Mouse (Mus musculus) kidney, embryonic 16.5 days (tissue): Measurements from ENCODE around the gene Amfr. TPM values are rescaled to one million over a fixed set of nuclear protein-coding genes. Genes with fewer than 3 reads are reported as not detected.

Source experiments
- ATAC-seq: fragments of 200-750 bp; cut with Nextera tagmentation; 2 replicates; pipeline ENCODE4 v1.8.0; 2017; ENCODE audit warnings: moderate TSS enrichment; ENCODE audit not compliant: low FRiP score, low TSS enrichment
- H3K27ac ChIP-seq: fragments of 300-500 bp; sonication (generic); 2 replicates; pipeline ENCODE4 v1.5.1; 2014; ENCODE audit warnings: low read length
- H3K27me3 ChIP-seq: fragments of 300-500 bp; sonication (generic); 2 replicates; pipeline ENCODE4 v1.6.1; 2014; ENCODE audit warnings: low read length, control low read depth, mixed read lengths; ENCODE audit not compliant: insufficient read depth
- H3K36me3 ChIP-seq: fragments of 300-500 bp; sonication (generic); 2 replicates; pipeline ENCODE4 v1.6.1; 2014; ENCODE audit warnings: low read length, control low read depth, mixed read lengths; ENCODE audit not compliant: insufficient read depth
- H3K4me1 ChIP-seq: fragments of 300-500 bp; sonication (generic); 2 replicates; pipeline ENCODE4 v1.6.1; 2014; ENCODE audit warnings: low read length, control low read depth, mixed read lengths; ENCODE audit not compliant: insufficient read depth
- H3K4me2 ChIP-seq: fragments of 300-500 bp; sonication (generic); replicated peaks from 2 replicates; pipeline ENCODE4 v1.6.1; 2014; ENCODE audit warnings: low read depth, low read length
- H3K4me3 ChIP-seq: fragments of 300-500 bp; sonication (generic); 2 replicates; pipeline ENCODE4 v1.5.1; 2014; ENCODE audit warnings: mild to moderate bottlenecking, low read length
- H3K9ac ChIP-seq: fragments of 300-500 bp; sonication (generic); replicated peaks from 2 replicates; pipeline ENCODE4 v1.6.1; 2014; ENCODE audit warnings: low read length
- H3K9me3 ChIP-seq: fragments of 300-500 bp; sonication (generic); 2 replicates; pipeline ENCODE4 v1.6.1; 2016; ENCODE audit warnings: low read length, control low read depth
- WGBS: fragments of 180-500 bp; shearing (Covaris S2); extraction: QIAGEN DNeasy Blood & Tissue Kit; methylation state at CpG from one replicate; pipeline ENCODE4 v1.1.7; 2014; 5-methylcytosine and 5-hydroxymethylcytosine counted together
- polyA plus RNA-seq: library from polyadenylated mRNA; unstranded; fragments of >200 nt; fragmentation: Nextera tagmentation; extraction: Ambion mirVana; gene quantifications from 2 replicates; pipeline ENCODE4 v1.2.1, GENCODE M21; 2015

The Amfr gene
- polyA plus RNA-seq, 1 experiment from 2014 or later, result 45.5 TPM

DNA sequence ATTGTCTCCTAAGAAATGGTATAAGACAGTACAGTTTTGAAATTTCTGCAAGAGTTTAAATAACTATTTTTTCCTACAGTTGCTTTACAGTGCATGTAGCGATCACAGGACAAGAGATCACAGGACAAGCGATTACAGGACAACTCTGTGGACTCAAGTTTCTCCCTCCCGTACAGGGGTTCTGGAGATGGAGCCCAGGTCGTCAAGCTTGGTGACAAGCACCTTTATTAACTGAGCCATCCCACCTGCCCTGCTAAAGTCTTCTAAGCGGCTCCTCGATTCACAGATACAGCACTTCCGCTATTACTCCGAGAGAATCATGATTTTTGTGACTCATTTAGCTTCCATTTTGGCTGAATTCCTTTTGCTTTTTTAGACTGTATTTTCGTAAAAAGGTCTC is 17.1 kb upstream of the Amfr start:
- Histone ChIP-seq H3K36me3 (peaks cover 44% of the 10 kb centered on the region), H3K27ac (no peak overlapping the region), H3K9me3 (no peaks in the 10 kb centered on the region), H3K4me3 (no peak overlapping the region), H3K4me1 (peaks cover 7% of the 10 kb centered on the region; the same call in 1 of the 2 replicates), H3K27me3 (no peaks in the 10 kb centered on the region), H3K4me2 (no peak overlapping the region), H3K9ac (no peak overlapping the region)
- 84% methylated on average over 9 of the region's 9 CpGs for WGBS
- no peak for ATAC-seq

GRCm38 (mm10) chr8:94023916-94024315 is 11.3 kb upstream of the Amfr start:
- Histone ChIP-seq H3K36me3 (peaks cover 61% of the 10 kb centered on the region), H3K9me3 (no peaks in the 10 kb centered on the region), H3K27ac (no peak overlapping the region), H3K27me3 (no peaks in the 10 kb centered on the region), H3K4me2 (no peak overlapping the region), H3K4me1 (no peaks in the 10 kb centered on the region), H3K9ac (no peak overlapping the region), H3K4me3 (no peak overlapping the region)
- WGBS, result 95% methylated on average over 6 of the region's 6 CpGs
- no peak for ATAC-seq

GRCm38 (mm10) chr8:94013026-94013612 is 477 bp upstream of the Amfr start:
- ATAC-seq, result no peak
- Histone ChIP-seq H3K9ac (peak overlapping the region; percentile 96), H3K4me3 (peak overlapping the region; percentile 96), H3K27me3 (no peaks in the 10 kb centered on the region), H3K4me2 (peak overlapping the region; percentile 94), H3K9me3 (no peaks in the 10 kb centered on the region), H3K4me1 (peaks cover 31% of the 10 kb centered on the region), H3K27ac (peak overlapping the region; percentile 91), H3K36me3 (peaks cover under 1% of the 10 kb centered on the region; the same call in 1 of the 2 replicates)
- 29% methylated on average over 7 of the region's 7 CpGs for WGBS

GRCm38 (mm10) chr8:94011076-94012012 is 1.3 kb downstream of the Amfr start:
- Histone ChIP-seq H3K36me3 (0 out of 2 replicates have a peak, but pooled peaks cover 2% of the 10 kb centered on the region), H3K27ac (peak overlapping the region; percentile 91), H3K4me2 (peak overlapping the region; percentile 94), H3K9me3 (no peaks in the 10 kb centered on the region), H3K9ac (peak overlapping the region; percentile 96), H3K4me1 (peaks cover 31% of the 10 kb centered on the region), H3K27me3 (no peaks in the 10 kb centered on the region), H3K4me3 (peak overlapping the region; percentile 96)
- WGBS, result 3% methylated on average over 48 of the region's 48 CpGs
- no peak; the same call in 1 of the 2 replicates for ATAC-seq

DNA sequence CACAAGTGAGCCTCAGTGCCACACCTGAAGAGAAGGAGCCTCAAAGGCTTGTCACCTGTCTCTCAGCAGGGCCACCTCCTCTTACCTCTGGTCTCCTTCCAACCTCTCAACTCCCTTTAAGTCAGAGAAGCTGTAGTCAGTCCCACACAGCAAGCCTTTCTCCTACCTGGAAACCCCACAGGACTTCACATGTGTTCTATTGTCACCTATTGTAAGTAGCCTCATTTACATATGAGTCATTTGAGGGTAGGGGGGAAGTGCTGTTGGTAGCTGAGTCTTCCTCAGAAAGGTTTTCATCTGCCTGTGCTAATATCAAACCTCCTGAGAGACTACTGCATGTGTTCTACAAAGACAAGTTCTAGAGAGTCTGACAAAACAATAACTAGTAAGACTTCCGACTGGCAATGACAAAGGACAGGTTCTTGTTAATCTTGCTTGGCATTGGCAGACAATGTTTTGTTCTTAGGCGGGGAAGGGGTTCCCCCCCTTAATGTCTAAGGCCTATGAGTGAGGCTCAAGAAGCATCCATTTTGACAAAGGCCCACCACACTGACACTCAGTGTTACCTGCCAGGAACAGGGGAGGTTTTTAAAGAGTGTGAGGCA is 2.4 kb downstream of the Amfr start:
- Histone ChIP-seq H3K4me2 (no peak overlapping the region; the same call in 1 of the 2 replicates), H3K27ac (no peak overlapping the region), H3K36me3 (0 out of 2 replicates have a peak, but pooled peaks cover 2% of the 10 kb centered on the region), H3K4me3 (no peak overlapping the region), H3K9me3 (no peaks in the 10 kb centered on the region), H3K4me1 (peaks cover 31% of the 10 kb centered on the region), H3K9ac (no peak overlapping the region), H3K27me3 (no peaks in the 10 kb centered on the region)
- no peak for ATAC-seq
- WGBS, result 70% methylated on average over 2 of the region's 2 CpGs

DNA sequence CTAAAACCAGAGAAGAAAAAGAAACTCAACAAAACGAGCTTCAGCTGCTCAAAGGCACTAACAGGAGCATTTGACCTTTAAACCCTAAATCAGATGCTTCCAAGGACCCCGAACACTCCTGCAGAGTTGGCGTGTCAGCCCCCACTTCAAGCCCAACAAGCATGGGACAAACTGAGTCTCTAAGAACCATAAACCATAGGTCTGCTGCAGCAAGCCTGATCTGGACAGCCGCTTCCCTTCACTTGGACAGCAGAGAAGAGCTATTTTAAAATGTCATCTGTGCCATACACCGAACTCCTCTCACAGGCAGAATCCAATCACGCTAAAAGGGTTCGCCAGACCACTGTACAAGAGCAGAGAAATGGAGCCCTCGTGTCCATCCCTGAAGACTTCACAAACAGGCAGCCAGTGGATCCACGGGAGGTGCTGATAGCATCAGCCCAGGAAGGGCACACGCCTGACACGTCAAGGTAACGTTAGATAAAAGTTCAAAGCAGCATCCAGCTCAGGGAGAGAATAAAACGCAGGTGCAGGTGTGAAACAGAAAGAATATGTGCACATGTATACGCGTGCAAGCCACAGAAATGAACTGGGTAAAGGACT is 3.3 kb downstream of the Amfr start:
- no peaks in the 10 kb centered on the region for H3K27me3 ChIP-seq
- ATAC-seq, result no peak
- H3K4me2 ChIP-seq, result no peak overlapping the region
- 0 out of 2 replicates have a peak, but pooled peaks cover 6% of the 10 kb centered on the region for H3K36me3 ChIP-seq
- H3K4me1 ChIP-seq, result peaks cover 31% of the 10 kb centered on the region
- H3K4me3 ChIP-seq, result no peak overlapping the region
- WGBS, result 48% methylated on average over 15 of the region's 15 CpGs
- no peaks in the 10 kb centered on the region for H3K9me3 ChIP-seq
- no peak overlapping the region for H3K9ac ChIP-seq
- H3K27ac ChIP-seq, result no peak overlapping the region

GRCm38 (mm10) chr8:94004139-94004538 is 8.5 kb downstream of the Amfr start:
- Histone ChIP-seq H3K27me3 (no peaks in the 10 kb centered on the region), H3K9me3 (no peaks in the 10 kb centered on the region), H3K4me1 (peaks cover 5% of the 10 kb centered on the region; the same call in 1 of the 2 replicates), H3K27ac (no peak overlapping the region), H3K4me3 (no peak overlapping the region), H3K36me3 (peaks cover 39% of the 10 kb centered on the region), H3K9ac (no peak overlapping the region), H3K4me2 (no peak overlapping the region)
- ATAC-seq, result no peak
- 90% methylated on average over 9 of the region's 9 CpGs for WGBS

GRCm38 (mm10) chr8:93998961-93999360 is 13.7 kb downstream of the Amfr start:
- 89% methylated on average over 2 of the region's 2 CpGs for WGBS
- H3K36me3 ChIP-seq, result peaks cover 45% of the 10 kb centered on the region
- ATAC-seq, result no peak

GRCm38 (mm10) chr8:93989739-93990138 is 22.9 kb downstream of the Amfr start:
- WGBS, result 96% methylated on average over 4 of the region's 4 CpGs
- no peak overlapping the region for H3K9ac ChIP-seq
- no peak overlapping the region for H3K4me3 ChIP-seq
- H3K4me1 ChIP-seq, result no peaks in the 10 kb centered on the region
- no peak overlapping the region for H3K27ac ChIP-seq
- no peaks in the 10 kb centered on the region for H3K27me3 ChIP-seq
- no peak for ATAC-seq
- no peak overlapping the region for H3K4me2 ChIP-seq
- H3K36me3 ChIP-seq, result peaks cover 46% of the 10 kb centered on the region
- H3K9me3 ChIP-seq, result peaks cover 10% of the 10 kb centered on the region; the same call in 1 of the 2 replicates

More at GRCm38 (mm10) chr8:93998961-93999360, 13.7 kb downstream of the Amfr start:
- Histone ChIP-seq H3K4me1 (no peaks in the 10 kb centered on the region), H3K27me3 (no peaks in the 10 kb centered on the region), H3K9me3 (no peaks in the 10 kb centered on the region), H3K4me3 (no peak overlapping the region), H3K27ac (no peak overlapping the region), H3K9ac (no peak overlapping the region), H3K4me2 (no peak overlapping the region)
